Mouse (Mus musculus) myocyte (in vitro differentiated cells): ENCODE results near the gene Ube3b.

Experiments used
- CEBPB ChIP-seq: IDR thresholded peaks from 2 replicates; pipeline ENCODE4 v1.6.1; 2011; ENCODE audit warnings: mild to moderate bottlenecking, moderate library complexity; ENCODE audit not compliant: poor library complexity, insufficient read depth, severe bottlenecking
- E2F4 ChIP-seq: IDR thresholded peaks from one replicate; pipeline ENCODE4 v1.6.1; 2011; ENCODE audit warnings: mild to moderate bottlenecking, control low read depth, moderate library complexity; ENCODE audit not compliant: insufficient read depth
- MAX ChIP-seq: IDR thresholded peaks from one replicate; pipeline ENCODE4 v1.6.1; 2011; ENCODE audit warnings: low read depth, mild to moderate bottlenecking, control low read depth
- MYOD1 ChIP-seq, 3 experiments: IDR thresholded peaks; one replicate each; pipeline ENCODE4 v1.6.1; 2011; ENCODE audit warnings: control low read depth in 2 of 3, low read depth in 2 of 3, mild to moderate bottlenecking in 2 of 3, moderate library complexity in 1 of 3; ENCODE audit not compliant: insufficient read length in 2 of 3, control insufficient read depth in 1 of 3
- MYOG ChIP-seq, 3 experiments: IDR thresholded peaks; one replicate each; pipeline ENCODE4 v1.6.1; 2011; ENCODE audit warnings: control low read depth in 2 of 3, low read depth in 2 of 3, mild to moderate bottlenecking in 2 of 3; ENCODE audit not compliant: insufficient read length in 2 of 3, control insufficient read depth in 1 of 3, insufficient read depth in 1 of 3
- POLR2A ChIP-seq: IDR thresholded peaks from one replicate; pipeline ENCODE4 v1.6.1; 2011; ENCODE audit warnings: low read depth, mild to moderate bottlenecking, control low read depth, moderate library complexity; ENCODE audit not compliant: insufficient read length
- POLR2AphosphoS2 ChIP-seq: IDR thresholded peaks from one replicate; pipeline ENCODE4 v1.6.1; 2011; ENCODE audit warnings: low read depth, control low read depth; ENCODE audit not compliant: insufficient read length
- REST ChIP-seq: IDR thresholded peaks from one replicate; pipeline ENCODE4 v1.6.1; 2011; ENCODE audit warnings: mild to moderate bottlenecking, control low read depth, moderate library complexity; ENCODE audit not compliant: insufficient read depth, insufficient read length
- SRF ChIP-seq: IDR thresholded peaks from one replicate; pipeline ENCODE4 v1.6.1; 2011; ENCODE audit warnings: low read depth; ENCODE audit not compliant: control insufficient read depth, insufficient read length
- TCF12 ChIP-seq: IDR thresholded peaks from one replicate; pipeline ENCODE4 v1.6.1; 2011; ENCODE audit warnings: mild to moderate bottlenecking, control low read depth; ENCODE audit not compliant: poor library complexity, insufficient read depth, severe bottlenecking
- TCF3 ChIP-seq: IDR thresholded peaks from one replicate; pipeline ENCODE4 v1.6.1; 2011; ENCODE audit warnings: low read depth, control low read depth; ENCODE audit not compliant: insufficient read length
- USF1 ChIP-seq: IDR thresholded peaks from one replicate; pipeline ENCODE4 v1.6.1; 2011; ENCODE audit warnings: low read depth, mild to moderate bottlenecking, control low read depth, moderate library complexity

- TF ChIP-seq POLR2A: no peak
- no peak for TF ChIP-seq MAX
- TF ChIP-seq MYOG (IDR thresholded peaks at IDR 0.05; ENCODE audit: control insufficient read depth in 1 of 3, insufficient read depth in 1 of 3, insufficient read length in 2 of 3, low read depth in 2 of 3): no peak
- no peak for TF ChIP-seq CEBPB
- TF ChIP-seq POLR2AphosphoS2: no peak
- no peak for TF ChIP-seq MYOD1 (IDR thresholded peaks at IDR 0.05; ENCODE audit: control insufficient read depth in 1 of 3, insufficient read length in 2 of 3, low read depth in 2 of 3)
- TF ChIP-seq USF1: no peak
- no peak for TF ChIP-seq SRF
- TF ChIP-seq E2F4: no peak
- TF ChIP-seq TCF12: no peak
- TF ChIP-seq REST: no peak
- no peak for TF ChIP-seq TCF3
Measured at GRCm38 (mm10) chr5:114356250-114356935, 24.0 kb upstream of the Ube3b start.
